Mouse (Mus musculus) G1E (cell line): ENCODE results near the gene Tmco1. TPM values are rescaled to one million over a fixed set of nuclear protein-coding genes. Genes with fewer than 3 reads are reported as not detected.

Source experiments
- ATAC-seq: 2 replicates; pipeline ENCODE4 v1.8.0; 2016; ENCODE audit warnings: mild to moderate bottlenecking; ENCODE audit not compliant: insufficient number of reproducible peaks, poor library complexity, low FRiP score, severe bottlenecking; ENCODE audit errors: extremely low read depth
- DNase-seq: peaks from one replicate; pipeline ENCODE4 v3.0.0; 2012; ENCODE audit warnings: low spot score
- H3K27me3 ChIP-seq: 2 replicates; pipeline ENCODE4 v1.6.1; 2012; ENCODE audit warnings: mild to moderate bottlenecking, low read length, inconsistent platforms; ENCODE audit not compliant: insufficient read depth
- H3K36me3 ChIP-seq: replicated peaks from 2 replicates; pipeline ENCODE3; 2012; ENCODE audit warnings: mild to moderate bottlenecking, inconsistent platforms
- H3K4me1 ChIP-seq: 2 replicates; pipeline ENCODE4 v1.6.1; 2012; ENCODE audit warnings: low read depth, low read length, inconsistent platforms, mixed read lengths; ENCODE audit not compliant: insufficient read depth
- H3K4me3 ChIP-seq: 2 replicates; pipeline ENCODE4 v1.5.1; 2012; ENCODE audit warnings: low read depth, mild to moderate bottlenecking, inconsistent platforms, low read length, moderate library complexity, mixed read lengths
- H3K9me3 ChIP-seq: replicated peaks from 2 replicates; pipeline ENCODE4 v1.6.1; 2012; ENCODE audit warnings: inconsistent platforms
- CTCF ChIP-seq: IDR thresholded peaks from 2 replicates; pipeline ENCODE4 v1.5.1; 2012; ENCODE audit warnings: low read depth, low read length, inconsistent platforms, mixed read lengths
- GATA1 ChIP-seq: IDR thresholded peaks from 2 replicates; pipeline ENCODE4 v1.6.1; 2012; ENCODE audit warnings: borderline replicate concordance, low read length, inconsistent platforms, mixed read lengths
- GATA2 ChIP-seq: IDR thresholded peaks from 2 replicates; pipeline ENCODE4 v1.6.1; 2012; ENCODE audit warnings: low read depth, low read length, inconsistent platforms, borderline replicate concordance
- POLR2AphosphoS5 ChIP-seq: IDR thresholded peaks from 2 replicates; pipeline ENCODE4 v1.6.1; 2012; ENCODE audit warnings: low read depth, low read length, inconsistent platforms; ENCODE audit not compliant: insufficient replicate concordance
- TAL1 ChIP-seq: conservative IDR thresholded peaks from 2 replicates; pipeline ENCODE4 v1.6.1; 2012; ENCODE audit warnings: low read depth, low read length, inconsistent platforms, mixed read lengths
- polyA plus RNA-seq: library from polyadenylated mRNA; stranded (reverse); fragments of >175 nt; gene quantifications from 2 replicates; pipeline ENCODE4 v1.2.3, GENCODE M21; 2012
- total RNA-seq, 2 experiments: library from RNA; stranded (forward) in 1 of 2; stranded (reverse) in 1 of 2; fragments of 200-1000 nt in 1 of 2; fragments of >200 nt in 1 of 2; fragmentation: Nextera tagmentation in 1 of 2; gene quantifications; 2 replicates each; pipeline ENCODE4 v1.2.3; 2014 to 2017

Tmco1 gene
- total and polyA plus RNA-seq, 3 experiments, result 12.8 to 104 (median 66.0) TPM

- TF ChIP-seq POLR2AphosphoS5 (no peak), TAL1 (no peak), CTCF (no peak), GATA1 (no peak), GATA2 (no peak)
- Histone ChIP-seq H3K9me3 (no peaks in the 10 kb centered on the region), H3K4me1 (peaks cover 68% of the 10 kb centered on the region), H3K27me3 (no peaks in the 10 kb centered on the region), H3K4me3 (peak overlapping the region; percentile 99), H3K36me3 (peaks cover 41% of the 10 kb centered on the region)
- DNase-seq (no peak), ATAC-seq (no peak)
Observed at GRCm38 (mm10) chr1:167282768-167283167, 25.4 kb upstream of the Tmco1 start.

GRCm38 (mm10) chr1:167283441-167284257 is 24.5 kb upstream of the Tmco1 start:
- TF ChIP-seq CTCF (no peak), GATA2 (no peak), POLR2AphosphoS5 (no peak), GATA1 (no peak), TAL1 (no peak)
- H3K36me3 ChIP-seq, result peaks cover 36% of the 10 kb centered on the region
- peaks cover 69% of the 10 kb centered on the region for H3K4me1 ChIP-seq
- no peaks in the 10 kb centered on the region for H3K27me3 ChIP-seq
- no peaks in the 10 kb centered on the region for H3K9me3 ChIP-seq
- ATAC-seq (peak; percentile 17; the same call in 1 of the 2 replicates), DNase-seq (no peak)
- H3K4me3 ChIP-seq, result peak overlapping the region; percentile 99

- peak overlapping the region; percentile 99 for H3K4me3 ChIP-seq
- peaks cover 67% of the 10 kb centered on the region for H3K4me1 ChIP-seq
- H3K9me3 ChIP-seq, result no peaks in the 10 kb centered on the region
- DNase-seq (peak; percentile 55), ATAC-seq (no peak)
- H3K27me3 ChIP-seq, result no peaks in the 10 kb centered on the region
- TF ChIP-seq POLR2AphosphoS5 (no peak), GATA1 (no peak), CTCF (no peak), GATA2 (no peak), TAL1 (no peak)
- H3K36me3 ChIP-seq, result peaks cover 29% of the 10 kb centered on the region
Observed at GRCm38 (mm10) chr1:167284258-167284836, 23.8 kb upstream of the Tmco1 start.

GRCm38 (mm10) chr1:167284837-167285319 is 23.3 kb upstream of the Tmco1 start:
- Histone ChIP-seq H3K9me3 (no peaks in the 10 kb centered on the region), H3K27me3 (no peaks in the 10 kb centered on the region), H3K4me3 (peak overlapping the region; percentile 99), H3K36me3 (peaks cover 26% of the 10 kb centered on the region), H3K4me1 (peaks cover 69% of the 10 kb centered on the region)
- TF ChIP-seq GATA2 (no peak), GATA1 (no peak), TAL1 (no peak), POLR2AphosphoS5 (no peak), CTCF (no peak)
- peak; percentile 83 for DNase-seq
- ATAC-seq, result peak; percentile 57

- H3K9me3 ChIP-seq, result no peaks in the 10 kb centered on the region
- H3K36me3 ChIP-seq, result peaks cover 23% of the 10 kb centered on the region
- no peak for TF ChIP-seq TAL1
- DNase-seq, result no peak
- H3K4me1 ChIP-seq, result peaks cover 69% of the 10 kb centered on the region
- H3K27me3 ChIP-seq, result no peaks in the 10 kb centered on the region
- peak within 1 kb of the TSS; percentile 99 for H3K4me3 ChIP-seq
- ATAC-seq, result no peak
Observed at GRCm38 (mm10) chr1:167285320-167285355, 23.0 kb upstream of the Tmco1 start, which contains the start of gene Uck2. Uck2 (minus strand) TSS chr1:167285320.

GRCm38 (mm10) chr1:167285356-167285755 is 22.8 kb upstream of the Tmco1 start:
- Histone ChIP-seq H3K4me3 (peak overlapping the region; percentile 99), H3K36me3 (peaks cover 21% of the 10 kb centered on the region), H3K4me1 (peaks cover 68% of the 10 kb centered on the region), H3K9me3 (no peaks in the 10 kb centered on the region), H3K27me3 (no peaks in the 10 kb centered on the region)
- TF ChIP-seq CTCF, result no peak
- TF ChIP-seq POLR2AphosphoS5, result no peak
- no peak for TF ChIP-seq GATA2
- TF ChIP-seq GATA1, result no peak
- DNase-seq (no peak), ATAC-seq (no peak)
